Mouse (Mus musculus) monocyte, adult 5-6 weeks (primary cell): ENCODE measurements around the gene Rpl22. TPM values are rescaled to one million over a fixed set of nuclear protein-coding genes. Genes with fewer than 3 reads are reported as not detected.

Source experiments
- ATAC-seq: fragments of 153-309, 156-312 bp; replicated peaks from 2 replicates; pipeline ENCODE4 v1.8.0; 2017; ENCODE audit warnings: mild to moderate bottlenecking; ENCODE audit not compliant: low TSS enrichment, insufficient number of reproducible peaks, severe bottlenecking, poor library complexity, low FRiP score
- total RNA-seq: library from RNA; stranded (forward); fragments of 200-1000, 200-491, 200-594 nt; gene quantifications from 3 replicates; pipeline ENCODE4 v1.2.3, GENCODE M21; 2017

Rpl22 gene
- total RNA-seq, 1 experiment from 2014 or later, result 1,335 TPM

DNA sequence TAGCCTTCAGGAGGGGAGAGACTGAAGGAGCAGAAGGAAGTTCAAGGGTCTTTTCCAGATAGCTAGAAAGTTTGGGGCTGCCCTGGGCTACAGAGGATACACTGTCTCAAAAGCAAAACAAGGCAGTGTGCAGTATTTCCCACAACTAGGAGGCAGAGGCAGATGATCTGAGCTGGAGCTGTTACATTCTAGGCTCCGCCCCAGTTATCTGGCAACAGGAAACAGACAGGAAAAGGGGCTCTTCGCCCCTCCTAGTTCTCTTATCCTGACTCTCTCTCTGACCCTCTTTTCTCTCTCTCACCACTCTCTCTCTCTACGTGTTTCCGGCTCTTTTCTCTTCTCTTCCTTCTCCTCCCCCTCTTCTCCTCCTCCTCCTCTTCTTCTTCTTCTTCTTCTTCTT lies 29.6 kb upstream of the Rpl22 start:
- no peak for ATAC-seq

DNA sequence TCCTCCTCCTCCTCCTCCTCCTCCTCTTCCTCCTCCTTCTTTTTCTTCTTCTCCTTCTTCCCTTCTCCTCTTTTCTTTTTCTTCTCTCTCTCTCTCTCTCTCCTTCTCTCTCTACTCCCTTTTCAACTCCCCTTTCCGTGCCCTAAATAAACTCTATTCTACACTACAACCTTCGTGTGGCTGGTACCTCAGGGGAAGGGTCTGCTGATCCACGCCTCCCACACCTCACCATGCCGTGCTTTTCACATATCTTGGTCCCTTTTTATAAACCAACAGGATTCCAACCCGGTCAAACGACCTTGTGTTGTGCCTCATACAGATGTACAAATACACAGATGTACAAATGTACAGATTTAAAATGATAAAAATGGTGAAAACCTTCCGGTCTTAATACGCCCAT lies 29.2 kb upstream of the Rpl22 start:
- no peak for ATAC-seq

DNA sequence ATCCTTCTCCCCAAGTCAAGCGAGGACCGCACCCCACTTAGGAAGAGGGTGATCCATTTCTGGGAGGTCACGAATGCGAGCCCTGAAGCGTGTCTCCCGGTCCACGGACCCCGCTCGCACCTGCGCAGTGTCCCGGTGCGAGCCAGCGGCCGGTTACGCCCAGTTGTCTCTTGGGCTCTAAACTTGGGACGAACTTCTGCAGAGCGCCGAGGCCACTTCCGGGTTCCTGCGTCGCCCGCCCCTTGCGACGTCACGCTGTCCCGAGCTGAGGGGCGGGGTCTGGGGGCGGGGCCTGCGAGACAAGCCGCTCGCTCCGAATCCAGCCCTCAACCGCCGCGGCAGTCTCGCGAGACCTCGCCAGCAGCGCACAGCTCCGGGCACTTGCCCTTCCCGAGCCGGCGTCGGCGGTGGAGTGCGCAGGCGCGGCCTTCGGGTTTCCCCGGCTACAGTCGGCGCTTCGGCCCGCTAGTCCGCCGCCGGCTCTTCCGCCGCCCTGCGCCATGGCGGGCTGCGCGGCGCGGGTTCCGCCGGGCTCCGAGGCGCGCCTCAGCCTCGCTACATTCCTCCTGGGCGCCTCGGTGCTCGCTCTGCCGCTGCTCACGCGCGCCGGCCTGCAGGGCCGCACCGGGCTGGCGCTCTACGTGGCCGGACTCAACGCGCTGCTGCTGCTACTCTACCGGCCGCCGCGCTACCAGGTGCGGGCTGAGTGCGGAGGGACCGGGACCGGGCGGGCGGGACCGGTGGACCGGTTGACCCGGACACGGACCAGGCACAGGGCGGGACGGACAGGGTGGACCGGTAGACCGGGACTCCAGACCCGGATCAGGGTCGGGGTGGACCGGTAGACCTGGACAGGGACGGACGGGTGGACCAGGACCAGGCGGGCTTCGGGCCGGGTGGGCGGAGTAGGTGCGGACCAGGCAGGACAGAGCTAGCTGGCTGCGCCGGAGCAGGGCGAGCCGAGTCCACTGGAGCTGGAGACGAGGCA lies 28.4 kb upstream of the Rpl22 start, which contains the start of gene Icmt:
Icmt (plus strand) TSS at position 354 of the 988 bp plus-strand sequence.
- peak; percentile 76 for ATAC-seq

DNA sequence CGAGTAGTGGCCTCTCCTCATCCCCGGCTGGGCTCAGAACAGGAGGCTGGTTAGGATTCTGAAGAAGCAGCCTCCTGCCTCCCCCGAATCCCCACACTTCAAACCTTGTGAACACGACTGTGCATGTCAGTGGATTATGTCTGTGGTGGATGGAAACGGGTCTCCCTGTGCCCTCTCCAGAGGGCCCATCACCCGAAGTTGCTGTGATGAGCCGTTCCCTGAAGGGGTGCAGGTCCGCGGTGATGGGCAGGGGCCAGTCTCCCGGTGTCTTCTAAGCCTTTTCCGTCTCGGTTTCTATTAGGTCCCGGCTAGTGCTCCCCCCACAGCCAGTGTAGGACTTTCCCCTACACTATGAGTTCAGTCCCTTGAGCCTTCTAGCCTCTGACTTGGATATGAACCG lies 26.7 kb upstream of the Rpl22 start:
- no peak for ATAC-seq

DNA sequence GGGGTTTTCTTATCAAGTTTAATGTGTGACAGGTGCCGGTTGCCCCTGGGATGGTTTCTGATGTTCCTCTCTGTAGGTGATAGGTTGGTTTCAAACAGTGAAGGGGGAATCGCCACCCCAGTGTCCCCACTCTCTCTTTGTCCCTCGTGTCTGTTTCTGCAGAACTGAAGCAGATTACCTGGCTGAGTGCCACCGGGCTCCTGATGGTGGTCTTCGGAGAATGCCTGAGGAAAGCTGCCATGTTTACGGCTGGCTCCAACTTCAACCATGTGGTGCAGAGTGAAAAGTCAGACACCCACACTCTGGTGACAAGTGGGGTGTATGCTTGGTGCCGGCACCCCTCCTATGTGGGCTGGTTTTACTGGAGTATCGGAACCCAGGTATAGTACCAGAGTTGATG lies 25.2 kb upstream of the Rpl22 start:
- ATAC-seq, result no peak

DNA sequence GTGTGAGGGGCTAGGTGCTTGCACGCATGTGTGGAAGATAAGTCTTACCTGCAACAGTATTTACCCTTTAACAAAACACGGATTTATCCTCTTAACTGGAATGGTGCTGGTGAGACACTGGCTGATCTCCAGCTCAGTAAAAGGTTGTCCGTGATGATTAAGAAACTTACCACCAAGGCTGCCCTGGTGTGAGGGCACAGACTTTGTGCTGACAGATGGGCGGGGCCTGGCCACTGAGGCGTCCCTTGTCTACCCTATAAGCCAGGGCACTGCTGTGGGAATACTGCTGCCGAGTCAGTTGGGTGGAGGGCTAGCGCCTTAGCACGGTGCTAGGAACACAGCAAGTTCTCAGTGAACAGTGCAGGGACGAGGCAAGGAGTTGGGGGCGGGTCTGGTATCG lies 23.5 kb upstream of the Rpl22 start:
- ATAC-seq, result no peak

DNA sequence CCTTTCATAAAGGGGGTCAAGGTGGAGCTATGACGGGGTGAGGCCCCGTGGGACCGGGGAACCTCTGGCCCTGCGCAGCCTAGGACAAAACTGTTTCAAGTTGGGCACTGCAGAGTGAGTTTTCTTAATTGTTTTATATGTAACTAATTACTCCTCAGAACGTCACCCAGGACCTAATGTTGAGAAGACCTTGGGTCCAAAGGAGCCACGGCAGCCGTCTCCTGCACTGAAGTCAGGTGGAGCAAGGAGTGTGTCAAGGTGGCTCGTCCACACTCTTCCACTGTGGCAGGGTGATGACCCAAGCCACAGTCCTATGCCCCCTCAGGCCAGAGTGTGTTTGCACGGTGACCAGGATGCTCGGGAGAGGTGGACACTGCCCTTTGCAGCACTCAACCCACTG lies 22.4 kb upstream of the Rpl22 start:
- no peak for ATAC-seq

DNA sequence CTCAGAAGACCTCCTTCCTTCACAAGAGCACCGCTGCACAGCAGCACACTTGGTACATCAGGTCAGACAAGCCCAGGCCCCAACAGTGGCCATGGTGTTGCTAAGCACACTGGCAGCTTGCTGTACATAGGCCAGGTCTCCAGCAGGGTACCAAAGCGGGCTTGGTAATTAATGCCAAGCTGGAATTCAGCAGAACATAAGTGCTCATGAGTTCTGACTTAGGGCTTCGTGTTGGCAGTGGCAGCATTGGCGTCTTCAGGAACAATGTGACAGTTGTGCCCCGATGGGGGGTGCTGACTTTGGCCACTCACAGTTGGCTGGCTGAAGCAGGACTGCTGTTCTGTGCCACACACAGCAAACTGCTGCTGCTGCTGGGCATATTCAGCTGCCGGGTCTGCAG lies 20.9 kb upstream of the Rpl22 start:
- ATAC-seq, result no peak

DNA sequence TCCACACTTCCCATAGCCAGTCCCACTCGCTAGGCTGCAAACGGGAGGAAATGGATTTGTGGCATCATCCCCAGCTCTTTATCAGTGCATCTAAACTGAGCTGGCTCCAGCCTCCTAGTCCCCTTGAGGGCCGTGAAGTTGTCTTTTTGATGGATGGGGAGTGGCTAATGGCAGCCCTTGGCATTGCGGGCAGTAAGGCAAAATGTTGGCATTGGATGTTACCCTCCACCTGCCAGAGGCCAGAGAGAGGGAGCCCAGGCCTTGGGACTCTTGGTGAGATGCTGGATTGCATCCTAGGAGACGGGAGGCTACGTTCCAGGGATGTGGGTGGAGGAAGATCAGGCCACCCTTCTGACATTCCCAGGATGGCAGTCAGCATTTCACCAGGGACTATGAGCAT lies 19.6 kb upstream of the Rpl22 start:
- no peak for ATAC-seq

DNA sequence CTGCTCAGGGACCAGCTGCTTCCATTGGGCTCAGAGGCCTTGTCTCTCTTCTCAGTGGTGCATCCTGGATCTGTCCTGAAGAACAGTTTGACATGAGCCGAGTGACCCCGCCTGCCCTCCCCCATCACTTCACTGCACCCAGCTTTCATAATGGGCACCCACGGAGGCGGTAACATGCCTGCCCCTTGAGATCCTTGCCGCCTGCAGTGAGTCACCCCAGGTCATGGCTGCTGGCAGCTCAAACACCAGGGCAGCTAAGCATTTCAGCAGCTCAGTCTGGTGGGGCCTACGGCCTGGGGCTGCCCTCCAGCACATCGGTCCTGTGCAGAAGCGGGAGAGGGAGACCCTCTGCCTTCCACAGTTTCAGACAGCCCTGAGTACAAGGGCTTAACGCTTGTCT lies 18.0 kb upstream of the Rpl22 start:
- ATAC-seq, result no peak

DNA sequence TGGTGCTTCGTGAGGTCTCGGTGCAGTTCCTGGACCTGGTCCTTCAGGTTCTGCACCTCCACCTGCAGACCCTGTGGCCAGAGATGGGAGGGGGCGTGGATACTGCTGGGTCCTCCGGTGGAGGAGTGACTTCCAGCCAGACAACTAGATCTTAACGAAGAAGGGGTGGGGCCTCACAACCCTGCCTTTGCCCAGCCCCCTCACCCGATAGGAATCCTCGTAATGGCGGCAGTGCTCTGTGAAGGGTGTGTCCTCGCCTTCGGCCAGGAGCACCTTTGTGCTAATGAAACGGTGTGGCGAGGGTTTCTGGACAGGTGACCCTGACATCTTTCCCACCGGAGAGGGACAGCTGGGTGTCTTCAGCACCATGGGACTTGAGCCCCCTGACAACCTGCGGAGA lies 13.4 kb upstream of the Rpl22 start:
- no peak for ATAC-seq

DNA sequence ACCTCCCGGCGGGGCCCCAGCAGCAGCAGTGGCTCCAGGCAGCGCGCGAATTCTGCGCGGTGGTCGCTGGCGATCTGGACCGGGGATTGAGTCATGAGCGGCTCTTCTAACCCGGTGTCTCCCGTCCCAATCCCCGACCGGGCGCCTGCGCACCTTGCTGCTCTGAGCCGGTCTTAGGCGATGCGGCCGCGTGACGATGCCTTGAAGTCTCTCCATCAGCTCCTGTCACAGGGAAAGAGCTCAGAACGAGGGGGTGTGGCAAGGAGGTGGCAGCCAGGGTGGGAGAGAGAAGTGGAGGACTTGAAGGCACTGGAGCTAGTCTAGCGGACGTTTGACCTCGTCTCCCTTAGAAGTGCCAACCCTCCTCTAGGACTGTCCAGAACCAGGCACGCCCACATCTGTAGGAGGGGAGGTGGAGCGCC lies 12.3 kb upstream of the Rpl22 start:
- ATAC-seq, result no peak

DNA sequence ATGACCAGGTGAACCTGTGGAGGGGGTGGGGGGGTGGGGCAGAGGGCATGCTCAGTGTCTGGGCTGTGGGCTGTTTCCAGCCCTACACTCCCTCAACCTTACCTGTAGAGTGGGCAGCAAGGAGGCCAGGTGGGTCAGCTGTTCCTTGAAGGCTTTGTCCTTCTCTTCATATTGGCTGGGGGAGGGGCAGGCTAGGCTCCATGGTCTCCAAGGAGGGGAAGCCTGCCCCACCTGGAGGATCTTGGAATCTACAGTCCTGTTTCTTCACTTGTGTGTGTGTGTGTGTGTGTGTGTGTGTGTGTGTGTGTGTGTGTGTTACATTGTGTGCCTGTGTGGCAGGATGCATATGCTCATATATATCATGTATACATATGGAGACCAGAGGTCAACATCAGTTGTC lies 11.6 kb upstream of the Rpl22 start:
- ATAC-seq, result no peak

DNA sequence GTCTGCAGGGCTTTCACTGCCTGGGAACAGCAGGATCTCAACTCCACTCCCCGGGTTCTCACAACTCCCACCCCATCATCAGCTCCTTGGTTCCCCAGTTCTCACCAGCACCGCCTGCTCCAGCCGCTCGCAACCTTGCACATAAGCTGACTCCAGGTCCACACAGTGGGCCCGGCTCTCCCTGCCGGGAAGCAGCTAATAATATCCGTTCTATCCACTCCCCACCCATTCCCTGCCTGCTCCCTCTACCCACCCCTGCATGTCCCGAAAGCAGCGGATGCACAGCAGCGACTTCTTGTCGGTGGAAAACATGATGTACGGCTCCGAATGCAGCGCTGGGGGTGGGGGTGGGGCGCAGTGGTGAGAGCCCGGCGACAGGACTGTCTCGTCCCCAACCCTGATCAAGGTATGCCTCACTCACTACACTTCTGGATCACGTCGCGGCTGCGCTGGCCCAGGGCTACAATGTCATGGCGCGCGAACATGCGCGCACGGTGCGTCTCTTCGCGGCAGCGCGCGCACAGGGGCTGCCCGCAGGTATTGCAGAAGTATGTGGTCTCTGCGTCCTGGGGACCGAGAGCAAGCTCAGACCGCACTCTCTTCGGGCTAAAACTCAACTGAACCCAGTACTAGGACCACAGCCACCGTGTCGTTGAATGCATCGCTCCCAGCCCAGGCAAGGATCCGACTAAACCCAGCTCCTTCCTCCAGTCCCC lies 9.9 kb upstream of the Rpl22 start:
- no peak for ATAC-seq

DNA sequence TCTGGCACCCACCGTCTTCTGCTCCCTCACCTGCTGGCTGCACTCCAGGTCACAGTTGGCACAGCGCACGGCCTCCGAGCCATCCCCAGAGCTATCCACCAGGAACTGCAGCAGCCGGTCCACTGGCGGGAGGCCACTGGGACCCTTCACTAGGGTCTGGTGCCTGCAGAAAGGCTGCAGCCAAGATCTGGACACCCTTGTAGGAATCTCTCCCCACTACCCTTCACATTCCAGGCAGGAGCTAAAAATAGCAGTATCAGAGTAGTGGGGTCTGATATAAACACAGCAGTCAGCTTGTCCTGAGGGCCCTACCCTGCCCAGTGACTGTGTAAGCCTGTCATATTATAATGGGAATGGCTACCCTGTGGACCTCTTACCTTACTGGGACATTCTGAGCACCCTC lies 7.9 kb upstream of the Rpl22 start:
- ATAC-seq, result no peak

DNA sequence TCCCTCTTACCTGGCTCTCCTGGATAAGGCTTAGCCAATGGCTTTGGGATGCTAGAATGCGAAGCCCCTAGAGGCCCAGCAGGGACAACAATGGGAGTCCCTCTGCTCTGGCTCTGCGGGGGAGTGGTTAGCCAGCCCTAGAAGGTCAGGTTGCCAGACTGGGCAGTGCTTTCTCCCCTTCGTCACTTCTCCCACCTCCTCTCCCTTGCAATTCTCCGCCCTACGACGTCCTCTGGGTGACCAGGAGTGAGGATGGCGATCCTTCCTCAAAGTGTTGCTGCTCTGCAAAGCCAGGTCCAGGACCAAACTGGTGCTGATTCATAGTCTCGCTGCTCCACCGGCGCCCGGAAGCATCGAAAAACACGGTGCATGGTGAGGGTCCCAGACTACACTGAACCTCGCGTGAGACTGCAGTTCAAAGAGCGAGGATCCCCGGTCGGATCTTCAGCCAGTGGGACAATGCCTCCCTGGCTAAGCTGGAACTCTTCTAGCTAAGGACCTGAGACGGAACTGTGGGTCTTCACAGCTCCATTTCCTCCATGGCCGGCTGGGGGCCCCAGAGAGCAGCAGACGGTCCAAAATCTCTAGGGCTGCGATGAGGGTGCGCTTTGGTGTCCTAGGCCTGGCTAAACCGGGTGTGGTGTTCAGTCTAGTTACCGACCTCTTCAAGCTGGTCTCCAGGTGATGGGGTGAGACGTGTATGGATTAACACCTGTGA lies 6.9 kb upstream of the Rpl22 start, which contains the start of gene Rnf207:
Rnf207 (minus strand) TSS at position 477 of the 718 bp plus-strand sequence.
- ATAC-seq, result peak; percentile 74

DNA sequence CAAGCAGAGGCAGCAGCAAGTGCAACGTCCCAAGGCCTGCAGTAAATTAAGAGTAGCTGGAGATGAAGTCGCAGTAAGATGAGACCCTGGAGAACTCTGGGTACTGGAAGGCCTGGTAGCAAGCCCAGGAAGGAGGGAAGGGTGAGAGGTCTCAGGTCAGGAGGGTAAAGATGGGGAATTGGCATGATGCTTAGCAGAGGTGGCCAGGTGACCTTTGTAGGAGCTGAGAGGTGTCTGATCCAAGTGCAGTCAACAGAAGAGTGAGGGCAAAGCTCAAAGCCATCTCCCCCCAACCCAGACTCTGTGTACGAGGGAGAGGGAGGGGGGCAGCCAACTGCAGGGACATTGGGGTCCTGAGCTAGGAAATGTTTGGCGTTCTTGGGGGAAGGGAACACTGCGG lies 4.1 kb upstream of the Rpl22 start:
- no peak for ATAC-seq

DNA sequence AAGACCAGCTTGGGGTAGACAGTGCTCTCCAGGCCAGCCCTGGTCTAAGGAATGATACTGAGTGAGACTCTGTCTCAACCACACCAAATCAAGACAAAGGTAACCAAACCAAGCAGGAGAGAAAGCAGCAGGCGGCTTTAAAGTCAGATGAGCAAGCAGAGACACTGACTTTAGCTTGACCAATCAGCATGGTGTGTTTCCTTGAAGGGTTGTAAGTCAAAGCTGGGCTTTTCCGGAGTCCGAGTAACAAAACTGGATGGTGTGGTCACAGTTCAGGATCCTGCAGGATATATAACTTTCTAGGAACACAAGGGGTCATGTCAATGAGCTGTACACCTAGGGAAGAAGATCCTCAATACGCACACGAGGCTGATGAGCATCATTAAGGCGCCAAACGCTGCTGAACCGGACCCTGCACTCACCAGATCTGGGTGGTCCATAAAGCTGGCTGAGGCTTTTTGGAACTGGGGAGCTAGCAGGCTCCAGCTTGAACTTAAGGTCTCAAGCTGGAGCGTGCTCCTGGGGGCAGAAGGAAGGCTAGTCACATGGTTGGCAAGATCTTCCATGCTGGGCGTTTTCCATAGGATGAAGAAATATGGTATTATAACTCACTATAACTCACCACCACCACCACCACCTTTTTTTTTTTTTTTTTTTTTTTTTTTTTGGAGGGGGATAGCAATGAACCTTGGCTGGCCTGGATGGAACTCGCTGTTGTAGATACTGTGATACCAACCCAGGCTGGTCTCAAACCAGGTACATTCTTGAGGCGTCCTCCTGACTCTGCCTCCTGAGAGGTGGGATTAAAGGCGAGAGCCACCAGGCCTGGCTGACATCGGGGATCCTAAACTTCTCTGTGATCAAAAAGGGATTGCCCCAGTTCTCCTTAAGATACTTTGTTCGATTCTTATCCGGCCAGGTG lies 640 bp upstream of the Rpl22 start:
- no peak for ATAC-seq
